Mouse (Mus musculus) left cerebral cortex, adult 8-10 months (tissue): ENCODE results near the gene Sox4. TPM values are rescaled to one million over a fixed set of nuclear protein-coding genes. Genes with fewer than 3 reads are reported as not detected.

Experiments
- DNase-seq, 2 experiments: peaks; one replicate each; pipeline ENCODE4 v3.0.0; 2022; ENCODE audit warnings: low spot score in 2 of 2
- total RNA-seq, 4 experiments: library from RNA; stranded (reverse); gene quantifications; 2 replicates each; pipeline ENCODE4 v1.2.4; 2022

Gene Sox4
- total RNA-seq = 10 to 100 TPM; 12.1 to 14.7 (median 13.9) TPM

DNA sequence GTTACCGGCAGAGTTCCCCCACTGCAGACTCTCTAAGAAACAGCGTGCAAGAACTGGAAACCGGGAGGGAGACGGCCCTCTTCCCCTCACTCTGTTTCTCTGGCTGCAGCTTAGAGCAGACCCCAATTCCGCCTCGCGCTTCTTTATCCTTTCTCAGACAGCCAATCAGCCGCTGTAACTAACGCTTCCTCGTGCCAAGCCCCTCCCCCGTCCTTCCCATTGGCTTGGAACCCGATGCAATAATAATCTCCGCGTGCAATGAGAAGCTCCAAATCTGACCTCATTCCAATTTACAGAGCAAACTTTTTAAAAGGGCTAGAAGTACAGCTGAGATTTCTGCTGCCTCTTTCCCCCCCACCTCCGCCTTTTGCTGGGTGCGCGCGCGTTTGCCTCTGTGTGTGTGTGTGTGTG is at the start of gene Sox4:
TSS of gene Sox4 (minus strand) at position 133 of the 411 bp plus-strand sequence.
- peak; percentile 80 to 91 for DNase-seq

GRCm38 (mm10) chr13:28991899-28992664 is 38.6 kb upstream of the Sox4 start:
- no peak for DNase-seq

- DNase-seq = no peak
Measured at GRCm38 (mm10) chr13:28988751-28989703, 35.5 kb upstream of the Sox4 start.

DNA sequence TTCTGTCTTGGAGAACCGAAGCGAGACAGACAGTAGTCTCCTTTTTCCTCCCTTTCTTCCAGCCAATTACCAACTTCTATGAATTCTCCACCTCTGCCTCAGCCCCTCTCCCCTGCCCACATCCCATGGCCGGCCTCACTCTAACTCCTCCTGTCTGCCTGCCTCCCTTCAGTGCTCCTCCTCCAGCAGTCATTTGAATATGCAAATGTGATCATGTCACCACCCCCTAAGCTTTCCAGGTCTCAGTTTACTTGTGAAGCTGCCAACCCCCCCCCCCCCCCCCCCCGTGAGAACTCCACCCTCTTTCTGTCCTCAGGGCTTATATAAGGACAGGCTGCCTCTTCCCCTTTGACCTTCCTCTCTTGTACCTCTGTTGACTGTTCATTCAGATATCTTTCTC is 27.2 kb upstream of the Sox4 start:
- DNase-seq = no peak

DNA sequence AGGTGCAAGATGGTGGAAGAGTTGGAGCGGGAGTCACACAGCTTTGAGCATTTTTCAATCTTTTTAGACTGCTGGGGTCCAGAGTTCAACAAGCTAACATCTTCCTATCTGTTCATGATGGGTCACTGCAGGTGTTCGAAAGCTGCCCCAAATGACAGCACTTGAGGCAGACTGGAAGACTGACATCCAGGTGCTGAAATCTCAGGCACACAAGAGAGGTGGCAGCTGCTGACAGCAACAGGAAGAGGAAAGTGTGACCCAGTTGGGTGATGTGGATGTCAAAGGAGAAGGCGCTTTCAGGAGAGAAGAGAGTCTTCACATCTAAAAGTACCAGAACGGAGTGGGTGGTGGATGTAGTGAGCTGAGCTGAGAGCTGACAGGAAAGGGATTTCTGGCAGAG is 21.5 kb upstream of the Sox4 start:
- no peak for DNase-seq

DNA sequence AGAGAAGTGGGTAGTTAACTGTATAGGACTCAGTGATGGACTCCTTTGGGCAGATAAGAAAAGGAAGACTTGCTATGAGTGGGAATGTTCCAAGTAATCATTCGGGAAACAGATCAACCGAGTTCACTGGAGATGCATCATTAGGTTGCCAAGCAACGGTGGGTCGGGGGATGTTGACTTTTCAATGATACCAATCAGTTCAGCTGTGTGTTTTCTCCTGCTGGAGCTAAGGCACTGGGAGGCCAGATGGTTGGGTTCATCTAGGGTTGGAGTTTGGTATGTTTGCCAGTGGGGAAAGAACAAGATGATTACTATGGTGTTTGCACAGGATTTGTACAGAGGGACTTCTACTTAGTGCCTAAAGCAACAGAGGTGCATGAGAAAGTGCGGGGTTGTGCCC is 21.1 kb upstream of the Sox4 start:
- no peak for DNase-seq

GRCm38 (mm10) chr13:28960916-28961315 is 7.4 kb upstream of the Sox4 start:
- DNase-seq = no peak

GRCm38 (mm10) chr13:28959458-28959978 is 6.0 kb upstream of the Sox4 start:
- peak; percentile 74 to 81 for DNase-seq

- no peak for DNase-seq
Measured at GRCm38 (mm10) chr13:28959068-28959440, 5.5 kb upstream of the Sox4 start.

DNA sequence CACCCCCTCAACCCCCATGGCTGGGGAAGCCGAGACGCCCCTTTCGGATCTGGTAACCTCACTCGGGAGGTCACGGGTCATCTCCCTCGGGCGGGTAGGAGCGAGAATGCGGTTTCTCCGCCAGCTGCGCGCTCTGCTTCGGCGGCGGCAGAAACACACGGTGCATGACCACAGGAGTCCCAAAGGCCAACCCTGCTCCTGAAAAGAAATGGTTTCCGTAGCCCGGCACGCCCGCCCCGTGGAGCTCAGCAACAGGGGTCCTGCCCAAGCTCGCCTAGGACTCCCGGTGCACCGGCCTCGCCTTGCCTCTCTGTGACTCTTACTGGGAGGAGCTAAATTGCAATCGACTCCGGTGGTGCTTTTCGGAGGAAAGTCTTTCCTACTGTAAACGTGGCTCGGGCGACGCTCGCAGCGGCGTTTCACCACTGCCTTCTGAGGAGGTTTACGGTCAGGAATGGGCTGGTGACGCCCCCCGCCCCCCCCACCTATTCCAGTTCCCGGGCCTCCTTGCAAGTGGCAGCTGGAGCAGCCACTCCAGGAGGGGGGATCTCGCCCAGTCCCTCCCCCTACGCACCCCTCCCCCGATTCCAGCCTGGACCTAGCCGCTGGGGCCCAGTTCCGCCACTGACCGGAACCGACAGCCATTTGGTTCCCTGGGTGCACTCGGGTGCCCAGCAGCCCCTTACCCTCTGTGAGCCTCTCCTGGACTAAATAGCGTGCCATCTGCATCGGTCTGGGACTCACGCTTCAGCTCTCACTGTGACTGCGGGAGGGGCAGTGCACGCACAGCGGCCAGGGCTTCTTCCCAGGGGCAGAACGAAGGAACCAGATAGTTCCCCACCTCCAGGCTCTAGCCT is 4.9 kb upstream of the Sox4 start:
- DNase-seq = peak; percentile 44 to 53

- peak; percentile 87 to 97 for DNase-seq
Measured at GRCm38 (mm10) chr13:28957765-28958164, 4.3 kb upstream of the Sox4 start.

GRCm38 (mm10) chr13:28952576-28953571 is 639 bp downstream of the Sox4 start:
- DNase-seq = peak; percentile 56 to 65

- peak in 1 of 2 experiments; percentile 47 for DNase-seq
Measured at GRCm38 (mm10) chr13:28951691-28952575, 1.6 kb downstream of the Sox4 start.

GRCm38 (mm10) chr13:28950623-28951491 is 2.7 kb downstream of the Sox4 start:
- DNase-seq = peak; percentile 40 to 51

DNA sequence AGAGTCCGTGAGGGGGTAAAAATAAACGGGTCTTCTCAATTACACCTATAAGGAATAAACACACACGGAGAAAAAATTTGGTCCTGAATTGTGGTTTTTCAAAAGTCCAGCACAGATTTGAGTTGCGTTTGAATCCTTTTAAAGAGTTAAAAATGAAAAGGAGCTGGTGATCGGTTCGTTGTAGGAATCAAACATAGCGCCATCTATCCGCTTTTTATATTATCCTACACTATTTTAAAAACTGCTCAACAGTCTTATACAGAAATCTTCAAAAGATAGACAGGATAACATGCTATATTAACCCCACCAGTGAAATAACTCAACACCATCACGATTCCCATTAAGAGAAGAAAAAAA is 3.3 kb downstream of the Sox4 start:
- DNase-seq = no peak

GRCm38 (mm10) chr13:28949279-28949915 is 4.1 kb downstream of the Sox4 start:
- DNase-seq = no peak

GRCm38 (mm10) chr13:28948541-28948940 is 5.0 kb downstream of the Sox4 start:
- DNase-seq = peak in 1 of 2 experiments; percentile 28
